Mouse (Mus musculus) C2C12 (cell line): ENCODE measurements around the gene Ptpn12.
"Not testable (repeated sequence)": the region's sequence is repeated elsewhere in the genome, so short reads cannot be mapped to it uniquely, and the experiment has no call there.

Experiments used
- CTCF ChIP-seq: IDR thresholded peaks from one replicate; pipeline ENCODE4 v1.5.1; 2011; ENCODE audit not compliant: control insufficient read depth, insufficient read depth, insufficient read length
- USF1 ChIP-seq: IDR thresholded peaks from one replicate; pipeline ENCODE4 v1.6.1; 2011; ENCODE audit warnings: low read depth, mild to moderate bottlenecking, control low read depth, moderate library complexity

- TF ChIP-seq USF1, CTCF: not testable (repeated sequence)
Observed at GRCm38 (mm10) chr5:20943791-20944190, 111.9 kb downstream of the Ptpn12 start.
